Mouse (Mus musculus): ENCODE measurements around the gene Ifitm6. TPM values are rescaled to one million over a fixed set of nuclear protein-coding genes. Genes with fewer than 3 reads are reported as not detected.

The Ifitm6 gene
- total and polyA plus RNA-seq, 2 experiments from 2014 or later, result 0.34 to 2.0 TPM

GRCm38 (mm10) chr7:141019028-141019427 lies 1.3 kb upstream of the Ifitm6 start:
- no peak for ATAC-seq

GRCm38 (mm10) chr7:141016707-141017697 lies 722 bp downstream of the Ifitm6 start:
- H3K4me2 ChIP-seq (ENCODE audit: low read depth), result no peak overlapping the region
- no peak for TF ChIP-seq CTCF (IDR thresholded peaks at IDR 0.05; ENCODE audit: low read depth)
- 87% methylated on average over 10 of the region's 10 CpGs for WGBS
- H3K9ac ChIP-seq, result no peak overlapping the region
- H3K9me3 ChIP-seq (ENCODE audit: low read length), result no peaks in the 10 kb centered on the region
- H3K27ac ChIP-seq (ENCODE audit: low read depth, low read length), result no peak overlapping the region
- H3K4me1 ChIP-seq (ENCODE audit: insufficient read depth), result no peaks in the 10 kb centered on the region
- H3K36me3 ChIP-seq (ENCODE audit: insufficient read depth), result no peaks in the 10 kb centered on the region
- no peak for DNase-seq
- H3K4me3 ChIP-seq (ENCODE audit: low read depth, low read length), result no peak overlapping the region
- no peaks in the 10 kb centered on the region for H3K27me3 ChIP-seq (ENCODE audit: insufficient read depth, low read length)
- ATAC-seq, result no peak

More at GRCm38 (mm10) chr7:141019028-141019427, 1.3 kb upstream of the Ifitm6 start:
- H3K9ac ChIP-seq, result no peak overlapping the region
- no peaks in the 10 kb centered on the region for H3K9me3 ChIP-seq (ENCODE audit: low read length)
- TF ChIP-seq CTCF (IDR thresholded peaks at IDR 0.05; ENCODE audit: low read depth), result no peak
- H3K27me3 ChIP-seq (ENCODE audit: insufficient read depth, low read length), result no peaks in the 10 kb centered on the region
- WGBS, result 90% methylated on average over 5 of the region's 5 CpGs
- H3K27ac ChIP-seq (ENCODE audit: low read depth, low read length), result no peak overlapping the region
- no peaks in the 10 kb centered on the region for H3K4me1 ChIP-seq (ENCODE audit: insufficient read depth)
- H3K36me3 ChIP-seq (ENCODE audit: insufficient read depth), result no peaks in the 10 kb centered on the region
- no peak overlapping the region for H3K4me3 ChIP-seq (ENCODE audit: low read depth, low read length)
- H3K4me2 ChIP-seq (ENCODE audit: low read depth), result no peak overlapping the region
- DNase-seq, result no peak

- Histone ChIP-seq H3K36me3 (ENCODE audit: insufficient read depth) (no peaks in the 10 kb centered on the region), H3K4me3 (ENCODE audit: low read depth, low read length) (no peak overlapping the region), H3K9me3 (ENCODE audit: low read length) (no peaks in the 10 kb centered on the region), H3K4me1 (ENCODE audit: insufficient read depth) (no peaks in the 10 kb centered on the region), H3K27ac (ENCODE audit: low read depth, low read length) (no peak overlapping the region), H3K4me2 (ENCODE audit: low read depth) (no peak overlapping the region), H3K27me3 (ENCODE audit: insufficient read depth, low read length) (no peaks in the 10 kb centered on the region), H3K9ac (no peak overlapping the region)
- no peak for TF ChIP-seq CTCF (IDR thresholded peaks at IDR 0.05; ENCODE audit: low read depth)
- WGBS, result 95% methylated on average over 7 of the region's 7 CpGs
- DNase-seq, result no peak
- no peak for ATAC-seq
These were observed 6.4 kb downstream of the Ifitm6 start for GRCm38 (mm10) chr7:141011238-141011770.

- no peak for TF ChIP-seq CTCF (IDR thresholded peaks at IDR 0.05; ENCODE audit: low read depth)
- DNase-seq, result no peak
- 38% methylated on average over 10 of the region's 10 CpGs for WGBS
- no peaks in the 10 kb centered on the region for H3K27me3 ChIP-seq (ENCODE audit: insufficient read depth, low read length)
- no peak within 1 kb of the TSS for H3K27ac ChIP-seq (ENCODE audit: low read depth, low read length)
- no peak for ATAC-seq
- no peaks in the 10 kb centered on the region for H3K36me3 ChIP-seq (ENCODE audit: insufficient read depth)
- H3K4me2 ChIP-seq (ENCODE audit: low read depth), result peak within 1 kb of the TSS; percentile 13; the same call in 1 of the 2 replicates
- H3K9ac ChIP-seq, result no peak within 1 kb of the TSS
- H3K4me3 ChIP-seq (ENCODE audit: low read depth, low read length), result no peak within 1 kb of the TSS
- H3K4me1 ChIP-seq (ENCODE audit: insufficient read depth), result no peaks in the 10 kb centered on the region
- H3K9me3 ChIP-seq (ENCODE audit: low read length), result no peaks in the 10 kb centered on the region
These were observed 7.1 kb downstream of the Ifitm6 start, which contains the start of gene Ifitm3 for GRCm38 (mm10) chr7:141010593-141010992. Gene Ifitm3 (minus strand): TSS chr7:141010770.

- Histone ChIP-seq H3K27ac (ENCODE audit: low read depth, low read length) (no peak overlapping the region), H3K27me3 (ENCODE audit: insufficient read depth, low read length) (no peaks in the 10 kb centered on the region), H3K4me1 (ENCODE audit: insufficient read depth) (no peaks in the 10 kb centered on the region), H3K4me2 (ENCODE audit: low read depth) (0 out of 2 replicates have a peak overlapping the region, but pooled peaks have one; percentile 13), H3K9ac (no peak overlapping the region), H3K4me3 (ENCODE audit: low read depth, low read length) (no peak overlapping the region), H3K9me3 (ENCODE audit: low read length) (no peaks in the 10 kb centered on the region), H3K36me3 (ENCODE audit: insufficient read depth) (no peaks in the 10 kb centered on the region)
- ATAC-seq, result no peak
- WGBS, result 90% methylated on average over 9 of the region's 9 CpGs
- no peak for DNase-seq
- TF ChIP-seq CTCF (IDR thresholded peaks at IDR 0.05; ENCODE audit: low read depth), result no peak
These were observed 8.1 kb downstream of the Ifitm6 start for GRCm38 (mm10) chr7:141009665-141010064.

- Histone ChIP-seq H3K4me1 (ENCODE audit: insufficient read depth) (no peaks in the 10 kb centered on the region), H3K36me3 (ENCODE audit: insufficient read depth) (no peaks in the 10 kb centered on the region), H3K4me3 (ENCODE audit: low read depth, low read length) (no peak overlapping the region), H3K4me2 (ENCODE audit: low read depth) (peak overlapping the region; percentile 19; the same call in 1 of the 2 replicates), H3K9me3 (ENCODE audit: low read length) (no peaks in the 10 kb centered on the region), H3K27me3 (ENCODE audit: insufficient read depth, low read length) (no peaks in the 10 kb centered on the region), H3K27ac (ENCODE audit: low read depth, low read length) (no peak overlapping the region), H3K9ac (no peak overlapping the region)
- TF ChIP-seq CTCF (IDR thresholded peaks at IDR 0.05; ENCODE audit: low read depth), result peak; percentile 73
- 13% methylated on average over 20 of the region's 20 CpGs for WGBS
- ATAC-seq (peak; percentile 83), DNase-seq (peak; percentile 46)
These were observed 8.6 kb downstream of the Ifitm6 start for GRCm38 (mm10) chr7:141008938-141009660.

Data from forebrain, postnatal 0 days (tissue).